Mouse (Mus musculus): ENCODE measurements around the gene Smarcc1. TPM values are rescaled to one million over a fixed set of nuclear protein-coding genes. Genes with fewer than 3 reads are reported as not detected.
"Not testable (repeated sequence)": the region's sequence is repeated elsewhere in the genome, so short reads cannot be mapped to it uniquely, and the experiment has no call there.

Gene Smarcc1
- polyA plus RNA-seq (2016; fragmentation: Nextera tagmentation; extraction: Ambion mirVana): 211 and 225 TPM in 2 replicates

- peak within 1 kb of the TSS; percentile 95 for H3K9ac ChIP-seq
- under 1% methylated on average over 79 of the region's 79 CpGs for WGBS
- ATAC-seq (ENCODE audit: low FRiP score): peak; percentile 97
- peaks cover 20% of the 10 kb centered on the region for H3K4me1 ChIP-seq
- H3K27me3 ChIP-seq: no peaks in the 10 kb centered on the region
- H3K9me3 ChIP-seq (replicated peaks): no peaks in the 10 kb centered on the region
- peak within 1 kb of the TSS; percentile 87 for H3K4me3 ChIP-seq
- peak within 1 kb of the TSS; percentile 78 for H3K4me2 ChIP-seq (replicated peaks)
- peaks cover 20% of the 10 kb centered on the region for H3K36me3 ChIP-seq
- H3K27ac ChIP-seq: peak within 1 kb of the TSS; percentile 98
Measured at GRCm38 (mm10) chr9:110116977-110117778, at the start of gene Smarcc1. Smarcc1 (plus strand) TSS chr9:110117708.

GRCm38 (mm10) chr9:110068745-110069144 is 48.8 kb upstream of the Smarcc1 start:
- H3K27me3 ChIP-seq: no peaks in the 10 kb centered on the region
- no peak overlapping the region for H3K4me3 ChIP-seq
- 89% methylated on average over 6 of the region's 6 CpGs for WGBS
- H3K4me2 ChIP-seq (replicated peaks): no peak overlapping the region
- ATAC-seq (ENCODE audit: low FRiP score): no peak
- H3K27ac ChIP-seq: no peak overlapping the region
- no peak overlapping the region for H3K9ac ChIP-seq
- peaks cover 80% of the 10 kb centered on the region for H3K36me3 ChIP-seq
- H3K9me3 ChIP-seq (replicated peaks): no peaks in the 10 kb centered on the region
- H3K4me1 ChIP-seq: no peaks in the 10 kb centered on the region

GRCm38 (mm10) chr9:110070358-110070757 is 47.1 kb upstream of the Smarcc1 start:
- no peak for ATAC-seq (ENCODE audit: low FRiP score)
- Histone ChIP-seq H3K4me2 (replicated peaks) (no peak overlapping the region), H3K4me1 (no peaks in the 10 kb centered on the region), H3K9ac (no peak overlapping the region), H3K9me3 (replicated peaks) (no peaks in the 10 kb centered on the region), H3K36me3 (peaks cover 86% of the 10 kb centered on the region), H3K27me3 (no peaks in the 10 kb centered on the region), H3K27ac (no peak overlapping the region), H3K4me3 (no peak overlapping the region)
- WGBS: 88% methylated on average over 9 of the region's 9 CpGs

- no peaks in the 10 kb centered on the region for H3K9me3 ChIP-seq (replicated peaks)
- no peak overlapping the region for H3K9ac ChIP-seq
- no peak overlapping the region for H3K4me2 ChIP-seq (replicated peaks)
- 86% methylated on average over 4 of the region's 4 CpGs for WGBS
- no peak overlapping the region for H3K27ac ChIP-seq
- H3K27me3 ChIP-seq: no peaks in the 10 kb centered on the region
- no peaks in the 10 kb centered on the region for H3K4me1 ChIP-seq
- ATAC-seq (ENCODE audit: low FRiP score): no peak
- no peak overlapping the region for H3K4me3 ChIP-seq
- peaks cover 91% of the 10 kb centered on the region for H3K36me3 ChIP-seq
Measured at GRCm38 (mm10) chr9:110071011-110071410, 46.5 kb upstream of the Smarcc1 start.

GRCm38 (mm10) chr9:110071843-110072242 is 45.7 kb upstream of the Smarcc1 start:
- no peak overlapping the region for H3K9ac ChIP-seq
- no peak overlapping the region for H3K4me3 ChIP-seq
- ATAC-seq (ENCODE audit: low FRiP score): peak; percentile 35; the same call in 1 of the 2 replicates
- no peak overlapping the region for H3K4me2 ChIP-seq (replicated peaks)
- peaks cover 88% of the 10 kb centered on the region for H3K36me3 ChIP-seq
- 0 out of 2 replicates have a peak overlapping the region, but pooled peaks have one; percentile 40 for H3K27ac ChIP-seq
- no peaks in the 10 kb centered on the region for H3K27me3 ChIP-seq
- no peaks in the 10 kb centered on the region for H3K9me3 ChIP-seq (replicated peaks)
- H3K4me1 ChIP-seq: no peaks in the 10 kb centered on the region
- 0% methylated on average over 1 of the region's 1 CpGs for WGBS

GRCm38 (mm10) chr9:110076468-110076867 is 41.0 kb upstream of the Smarcc1 start:
- H3K9me3 ChIP-seq (replicated peaks); H3K27me3 ChIP-seq; ATAC-seq (ENCODE audit: low FRiP score); H3K27ac ChIP-seq; H3K4me1 ChIP-seq; H3K9ac ChIP-seq; H3K4me2 ChIP-seq (replicated peaks); H3K4me3 ChIP-seq: not testable (repeated sequence)
- H3K36me3 ChIP-seq: peaks cover 86% of the 10 kb centered on the region
- WGBS: 74% methylated on average over 4 of the region's 7 CpGs

GRCm38 (mm10) chr9:110081066-110081465 is 36.4 kb upstream of the Smarcc1 start:
- no peaks in the 10 kb centered on the region for H3K27me3 ChIP-seq
- H3K27ac ChIP-seq: no peak overlapping the region
- H3K9ac ChIP-seq: no peak overlapping the region
- H3K36me3 ChIP-seq: peaks cover 94% of the 10 kb centered on the region
- 76% methylated on average over 3 of the region's 3 CpGs for WGBS
- no peaks in the 10 kb centered on the region for H3K9me3 ChIP-seq (replicated peaks)
- H3K4me1 ChIP-seq: 0 out of 2 replicates have a peak, but pooled peaks cover 2% of the 10 kb centered on the region
- no peak for ATAC-seq (ENCODE audit: low FRiP score)
- H3K4me3 ChIP-seq: no peak overlapping the region
- H3K4me2 ChIP-seq (replicated peaks): no peak overlapping the region

GRCm38 (mm10) chr9:110084201-110084964 is 33.1 kb upstream of the Smarcc1 start:
- H3K4me3 ChIP-seq: no peak overlapping the region
- H3K9ac ChIP-seq: no peak overlapping the region
- H3K27me3 ChIP-seq: no peaks in the 10 kb centered on the region
- H3K27ac ChIP-seq: no peak overlapping the region
- WGBS: 88% methylated on average over 25 of the region's 25 CpGs
- no peak overlapping the region for H3K4me2 ChIP-seq (replicated peaks)
- no peak for ATAC-seq (ENCODE audit: low FRiP score)
- peaks cover 99% of the 10 kb centered on the region for H3K36me3 ChIP-seq
- H3K4me1 ChIP-seq: 0 out of 2 replicates have a peak, but pooled peaks cover 2% of the 10 kb centered on the region
- H3K9me3 ChIP-seq (replicated peaks): no peaks in the 10 kb centered on the region

- no peak overlapping the region for H3K27ac ChIP-seq
- H3K9ac ChIP-seq: no peak overlapping the region
- WGBS: 96% methylated on average over 7 of the region's 8 CpGs
- ATAC-seq (ENCODE audit: low FRiP score): no peak
- no peak overlapping the region for H3K4me2 ChIP-seq (replicated peaks)
- H3K9me3 ChIP-seq (replicated peaks): no peaks in the 10 kb centered on the region
- peaks cover 100% of the 10 kb centered on the region for H3K36me3 ChIP-seq
- H3K27me3 ChIP-seq: no peaks in the 10 kb centered on the region
- no peak overlapping the region for H3K4me3 ChIP-seq
- H3K4me1 ChIP-seq: 0 out of 2 replicates have a peak, but pooled peaks cover 2% of the 10 kb centered on the region
Measured at GRCm38 (mm10) chr9:110085693-110086092, 31.8 kb upstream of the Smarcc1 start.

GRCm38 (mm10) chr9:110093303-110093702 is 24.2 kb upstream of the Smarcc1 start:
- no peaks in the 10 kb centered on the region for H3K27me3 ChIP-seq
- H3K4me1 ChIP-seq: no peaks in the 10 kb centered on the region
- H3K9ac ChIP-seq: no peak overlapping the region
- H3K27ac ChIP-seq: no peak overlapping the region
- no peak overlapping the region for H3K4me2 ChIP-seq (replicated peaks)
- peaks cover 94% of the 10 kb centered on the region for H3K36me3 ChIP-seq
- ATAC-seq (ENCODE audit: low FRiP score): no peak
- 81% methylated on average over 4 of the region's 4 CpGs for WGBS
- no peak overlapping the region for H3K4me3 ChIP-seq
- H3K9me3 ChIP-seq (replicated peaks): no peaks in the 10 kb centered on the region

- Histone ChIP-seq H3K4me1 (no peaks in the 10 kb centered on the region), H3K9me3 (replicated peaks) (no peaks in the 10 kb centered on the region), H3K27me3 (no peaks in the 10 kb centered on the region), H3K9ac (no peak overlapping the region), H3K4me3 (no peak overlapping the region), H3K36me3 (peaks cover 92% of the 10 kb centered on the region), H3K4me2 (replicated peaks) (no peak overlapping the region), H3K27ac (no peak overlapping the region)
- no peak for ATAC-seq (ENCODE audit: low FRiP score)
- WGBS: 90% methylated on average over 4 of the region's 4 CpGs
Measured at GRCm38 (mm10) chr9:110094761-110095160, 22.7 kb upstream of the Smarcc1 start.

- no peaks in the 10 kb centered on the region for H3K27me3 ChIP-seq
- H3K4me3 ChIP-seq: no peak overlapping the region
- H3K9ac ChIP-seq: no peak overlapping the region
- H3K36me3 ChIP-seq: peaks cover 78% of the 10 kb centered on the region
- peaks cover 10% of the 10 kb centered on the region for H3K4me1 ChIP-seq
- no peak for ATAC-seq (ENCODE audit: low FRiP score)
- WGBS: 89% methylated on average over 3 of the region's 3 CpGs
- H3K4me2 ChIP-seq (replicated peaks): no peak overlapping the region
- H3K27ac ChIP-seq: no peak overlapping the region
- no peaks in the 10 kb centered on the region for H3K9me3 ChIP-seq (replicated peaks)
Measured at GRCm38 (mm10) chr9:110097791-110098190, 19.7 kb upstream of the Smarcc1 start.

Data from hindbrain, embryonic 12.5 days (tissue).